Mouse (Mus musculus): ENCODE measurements around the gene Pdzrn3. TPM values are rescaled to one million over a fixed set of nuclear protein-coding genes. Genes with fewer than 3 reads are reported as not detected.

Pdzrn3 gene
- polyA plus RNA-seq, 1 experiment = 2.8 TPM

- no peak for DNase-seq
- Histone ChIP-seq H3K4me1 (replicated peaks; ENCODE audit: control insufficient read depth, insufficient read depth, low read length) (no peaks in the 10 kb centered on the region), H3K36me3 (ENCODE audit: control insufficient read depth, insufficient read depth, low read length) (no peaks in the 10 kb centered on the region), H3K4me3 (ENCODE audit: control insufficient read depth, insufficient read depth, low read length) (no peak overlapping the region), H3K27ac (ENCODE audit: control insufficient read depth, insufficient read depth, low read length) (no peak overlapping the region), H3K27me3 (ENCODE audit: control insufficient read depth, insufficient read depth, low read length) (no peaks in the 10 kb centered on the region)
- no peak for TF ChIP-seq POLR2A (IDR thresholded peaks at IDR 0.05; ENCODE audit: control insufficient read depth, extremely low read depth, insufficient read depth, low read length, poor library complexity)
- no peak for TF ChIP-seq CTCF (IDR thresholded peaks at IDR 0.05; ENCODE audit: borderline replicate concordance, control insufficient read depth, extremely low read depth, insufficient read depth, low read length, poor library complexity)
- 91% methylated on average over 3 of the region's 3 CpGs for WGBS
Observed at GRCm38 (mm10) chr6:101244355-101244754, 133.3 kb downstream of the Pdzrn3 start.

- DNase-seq = no peak
- TF ChIP-seq POLR2A (IDR thresholded peaks at IDR 0.05; ENCODE audit: control insufficient read depth, extremely low read depth, insufficient read depth, low read length, poor library complexity) (no peak), CTCF (IDR thresholded peaks at IDR 0.05; ENCODE audit: borderline replicate concordance, control insufficient read depth, extremely low read depth, insufficient read depth, low read length, poor library complexity) (no peak)
- H3K4me3 ChIP-seq (ENCODE audit: control insufficient read depth, insufficient read depth, low read length) = no peak overlapping the region
- no peaks in the 10 kb centered on the region for H3K36me3 ChIP-seq (ENCODE audit: control insufficient read depth, insufficient read depth, low read length)
- H3K27ac ChIP-seq (ENCODE audit: control insufficient read depth, insufficient read depth, low read length) = no peak overlapping the region
- no peaks in the 10 kb centered on the region for H3K27me3 ChIP-seq (ENCODE audit: control insufficient read depth, insufficient read depth, low read length)
- 93% methylated on average over 7 of the region's 7 CpGs for WGBS
- no peaks in the 10 kb centered on the region for H3K4me1 ChIP-seq (replicated peaks; ENCODE audit: control insufficient read depth, insufficient read depth, low read length)
Observed at GRCm38 (mm10) chr6:101243189-101243815, 134.4 kb downstream of the Pdzrn3 start.

GRCm38 (mm10) chr6:101236641-101237246 lies 141.0 kb downstream of the Pdzrn3 start:
- Histone ChIP-seq H3K36me3 (ENCODE audit: control insufficient read depth, insufficient read depth, low read length) (no peaks in the 10 kb centered on the region), H3K4me3 (ENCODE audit: control insufficient read depth, insufficient read depth, low read length) (no peak overlapping the region), H3K27ac (ENCODE audit: control insufficient read depth, insufficient read depth, low read length) (no peak overlapping the region), H3K4me1 (replicated peaks; ENCODE audit: control insufficient read depth, insufficient read depth, low read length) (no peaks in the 10 kb centered on the region), H3K27me3 (ENCODE audit: control insufficient read depth, insufficient read depth, low read length) (no peaks in the 10 kb centered on the region)
- WGBS = 88% methylated on average over 5 of the region's 5 CpGs
- TF ChIP-seq POLR2A (IDR thresholded peaks at IDR 0.05; ENCODE audit: control insufficient read depth, extremely low read depth, insufficient read depth, low read length, poor library complexity) = no peak
- no peak for TF ChIP-seq CTCF (IDR thresholded peaks at IDR 0.05; ENCODE audit: borderline replicate concordance, control insufficient read depth, extremely low read depth, insufficient read depth, low read length, poor library complexity)
- no peak for DNase-seq

- Histone ChIP-seq H3K27ac (ENCODE audit: control insufficient read depth, insufficient read depth, low read length) (no peak overlapping the region), H3K4me1 (replicated peaks; ENCODE audit: control insufficient read depth, insufficient read depth, low read length) (no peaks in the 10 kb centered on the region), H3K36me3 (ENCODE audit: control insufficient read depth, insufficient read depth, low read length) (no peaks in the 10 kb centered on the region), H3K27me3 (ENCODE audit: control insufficient read depth, insufficient read depth, low read length) (no peaks in the 10 kb centered on the region), H3K4me3 (ENCODE audit: control insufficient read depth, insufficient read depth, low read length) (no peak overlapping the region)
- DNase-seq = no peak
- no peak for TF ChIP-seq POLR2A (IDR thresholded peaks at IDR 0.05; ENCODE audit: control insufficient read depth, extremely low read depth, insufficient read depth, low read length, poor library complexity)
- WGBS = 95% methylated on average over 7 of the region's 7 CpGs
Observed at GRCm38 (mm10) chr6:101236230-101236629, 141.5 kb downstream of the Pdzrn3 start.

- no peaks in the 10 kb centered on the region for H3K36me3 ChIP-seq (ENCODE audit: control insufficient read depth, insufficient read depth, low read length)
- DNase-seq = no peak
- no peaks in the 10 kb centered on the region for H3K4me1 ChIP-seq (replicated peaks; ENCODE audit: control insufficient read depth, insufficient read depth, low read length)
- no peak for TF ChIP-seq CTCF (IDR thresholded peaks at IDR 0.05; ENCODE audit: borderline replicate concordance, control insufficient read depth, extremely low read depth, insufficient read depth, low read length, poor library complexity)
- no peaks in the 10 kb centered on the region for H3K27me3 ChIP-seq (ENCODE audit: control insufficient read depth, insufficient read depth, low read length)
- 90% methylated on average over 10 of the region's 10 CpGs for WGBS
- H3K4me3 ChIP-seq (ENCODE audit: control insufficient read depth, insufficient read depth, low read length) = no peak overlapping the region
- H3K27ac ChIP-seq (ENCODE audit: control insufficient read depth, insufficient read depth, low read length) = no peak overlapping the region
Observed at GRCm38 (mm10) chr6:101234349-101234748, 143.3 kb downstream of the Pdzrn3 start.

- H3K4me3 ChIP-seq (ENCODE audit: control insufficient read depth, insufficient read depth, low read length) = no peak overlapping the region
- no peaks in the 10 kb centered on the region for H3K27me3 ChIP-seq (ENCODE audit: control insufficient read depth, insufficient read depth, low read length)
- DNase-seq = no peak
- 94% methylated on average over 6 of the region's 6 CpGs for WGBS
- no peak for TF ChIP-seq POLR2A (IDR thresholded peaks at IDR 0.05; ENCODE audit: control insufficient read depth, extremely low read depth, insufficient read depth, low read length, poor library complexity)
- TF ChIP-seq CTCF (IDR thresholded peaks at IDR 0.05; ENCODE audit: borderline replicate concordance, control insufficient read depth, extremely low read depth, insufficient read depth, low read length, poor library complexity) = no peak
- H3K36me3 ChIP-seq (ENCODE audit: control insufficient read depth, insufficient read depth, low read length) = no peaks in the 10 kb centered on the region
- H3K4me1 ChIP-seq (replicated peaks; ENCODE audit: control insufficient read depth, insufficient read depth, low read length) = no peaks in the 10 kb centered on the region
- H3K27ac ChIP-seq (ENCODE audit: control insufficient read depth, insufficient read depth, low read length) = no peak overlapping the region
Observed at GRCm38 (mm10) chr6:101233680-101234079, 144.0 kb downstream of the Pdzrn3 start.
